In genomic region chr8:86808239-86808638, GRCm38 (mm10) we compare ENCODE assay signal across 8 mouse cellular contexts.
DNase-seq lines count a peak whose midpoint lies in the region; ATAC-seq and TF ChIP-seq lines count a peak whose summit lies in the region.

No protein-coding gene starts in this region.

- 70% methylated on average over 5 of the region's 5 CpGs for WGBS in hindbrain, postnatal 0 days
- 75% methylated on average over 5 of the region's 5 CpGs for WGBS in hindbrain, embryonic 16.5 days
- WGBS in lung, postnatal 0 days: 54% methylated on average over 5 of the region's 5 CpGs

- H3K27me3 ChIP-seq in hindbrain, postnatal 0 days (ENCODE audit: insufficient read depth, low read length): no peaks in the 10 kb centered on the region
- no peaks in the 10 kb centered on the region for H3K27me3 ChIP-seq in hindbrain, embryonic 16.5 days (replicated peaks; ENCODE audit: control insufficient read depth, insufficient read depth, low read length)
- H3K27me3 ChIP-seq in lung, postnatal 0 days (replicated peaks; ENCODE audit: insufficient read depth, low read length): no peaks in the 10 kb centered on the region

- H3K36me3 ChIP-seq in hindbrain, postnatal 0 days (ENCODE audit: insufficient read depth, low read length): no peaks in the 10 kb centered on the region
- no peaks in the 10 kb centered on the region for H3K36me3 ChIP-seq in hindbrain, embryonic 16.5 days (ENCODE audit: control insufficient read depth, insufficient read depth, low read length)
- no peaks in the 10 kb centered on the region for H3K36me3 ChIP-seq in lung, postnatal 0 days (ENCODE audit: insufficient read depth, low read length)

- TF ChIP-seq CTCF in hindbrain, postnatal 0 days (IDR thresholded peaks at IDR 0.05; ENCODE audit: low read depth): peak; percentile 39
- peak; percentile 56 for TF ChIP-seq CTCF in lung, postnatal 0 days (IDR thresholded peaks at IDR 0.05)

- intact Hi-C loops in gastrocnemius, postnatal 14 days (cut with DNase I; ENCODE audit: low total_unique reads): loop anchor here (5.0 kb wide), 1 partner anchor 94 kb away; no protein-coding TSS in a partner anchor

- TF ChIP-seq EP300 in lung, postnatal 0 days (IDR thresholded peaks at IDR 0.05): no peak

- DNase-seq in hindbrain, postnatal 0 days (ENCODE audit: low spot score): peak; percentile 19
- peak; percentile 64 for DNase-seq in CD4-positive, CD25-positive, alpha-beta regulatory T cell, adult 2 months (ENCODE audit: low read depth, low spot score)
- peak; percentile 23 for DNase-seq in lung, postnatal 0 days (ENCODE audit: low spot score)
- DNase-seq in natural killer cell, adult 2 months (ENCODE audit: low spot score in 2 of 2): no peak
- no peak for DNase-seq in gastrocnemius, postnatal 14 days

- no peak overlapping the region for H3K4me2 ChIP-seq in hindbrain, postnatal 0 days (ENCODE audit: low read depth, low read length)
- H3K4me2 ChIP-seq in hindbrain, embryonic 16.5 days (ENCODE audit: low read length): no peak overlapping the region
- no peak overlapping the region for H3K4me2 ChIP-seq in lung, postnatal 0 days (replicated peaks; ENCODE audit: low read depth, low read length)

- H3K9ac ChIP-seq in hindbrain, postnatal 0 days (replicated peaks; ENCODE audit: low read length): no peak overlapping the region
- no peak overlapping the region for H3K9ac ChIP-seq in hindbrain, embryonic 16.5 days (ENCODE audit: low read depth, low read length)
- H3K9ac ChIP-seq in lung, postnatal 0 days (replicated peaks; ENCODE audit: low read depth): no peak overlapping the region

- H3K4me3 ChIP-seq in hindbrain, postnatal 0 days (ENCODE audit: low read length): no peak overlapping the region
- H3K4me3 ChIP-seq in hindbrain, embryonic 16.5 days (ENCODE audit: low read length): no peak overlapping the region
- no peak overlapping the region for H3K4me3 ChIP-seq in brown adipose tissue, adult 24 weeks (ENCODE audit: insufficient read depth, low read depth, low read length)
- H3K4me3 ChIP-seq in lung, postnatal 0 days (ENCODE audit: low read depth, low read length): no peak overlapping the region

- H3K4me1 ChIP-seq in hindbrain, postnatal 0 days (ENCODE audit: insufficient read depth, low read length): no peaks in the 10 kb centered on the region
- no peaks in the 10 kb centered on the region for H3K4me1 ChIP-seq in hindbrain, embryonic 16.5 days (ENCODE audit: control insufficient read depth, insufficient read depth, low read depth, low read length)
- peaks cover 16% of the 10 kb centered on the region for H3K4me1 ChIP-seq in brown adipose tissue, adult 24 weeks (ENCODE audit: control insufficient read depth, insufficient read depth, insufficient read length, low read length)
- no peaks in the 10 kb centered on the region for H3K4me1 ChIP-seq in lung, postnatal 0 days (ENCODE audit: insufficient read depth, low read depth, low read length)

- H3K9me3 ChIP-seq in hindbrain, postnatal 0 days (ENCODE audit: low read length): no peaks in the 10 kb centered on the region
- H3K9me3 ChIP-seq in hindbrain, embryonic 16.5 days (ENCODE audit: control insufficient read depth, low read length): no peaks in the 10 kb centered on the region
- no peaks in the 10 kb centered on the region for H3K9me3 ChIP-seq in lung, postnatal 0 days (ENCODE audit: low read length)

- H3K27ac ChIP-seq in hindbrain, postnatal 0 days: no peak overlapping the region
- no peak overlapping the region for H3K27ac ChIP-seq in hindbrain, embryonic 16.5 days (ENCODE audit: low read depth, low read length)
- H3K27ac ChIP-seq in brown adipose tissue, adult 24 weeks (replicated peaks; ENCODE audit: low read depth, low read length): peak overlapping the region; percentile 28; the same call in 1 of the 2 replicates
- no peak overlapping the region for H3K27ac ChIP-seq in lung, postnatal 0 days (ENCODE audit: low read length)

- ATAC-seq in hindbrain, postnatal 0 days: no peak
- ATAC-seq in hindbrain, embryonic 16.5 days: no peak
- ATAC-seq in lung, postnatal 0 days: peak; percentile 28; the same call in 1 of the 2 replicates
- ATAC-seq in frontal cortex, adult (ENCODE audit: low TSS enrichment): no peak; the same call in 1 of the 2 replicates

Comparison
In these comparisons a context has a peak if more than half of its experiments do, and no peak if none do; other contexts are left out.
1. DNase-seq: peak in hindbrain, postnatal 0 days (single experiment), CD4-positive, CD25-positive, alpha-beta regulatory T cell, adult 2 months (single experiment) and lung, postnatal 0 days (single experiment); none in natural killer cell, adult 2 months (0 of 2) and gastrocnemius, postnatal 14 days (single experiment).